Mouse (Mus musculus) kidney, adult 8-10 months (tissue): Measurements from ENCODE around the gene Cops7b.
A peak's percentile ranks its signal among the peaks of the same experiment; 100 is the strongest.
"Not testable (repeated sequence)": the region's sequence is repeated elsewhere in the genome, so short reads cannot be mapped to it uniquely, and the experiment has no call there.

Experiments
- DNase-seq, 2 experiments: peaks; one replicate each; pipeline ENCODE4 v3.0.0; 2022

Gene Cops7b

GRCm38 (mm10) chr1:86582451-86583096, at the start of gene Cops7b, which contains the start of gene Pde6d:
Gene Cops7b, plus strand, starts transcription at chr1:86582904.
Gene Pde6d, minus strand, starts transcription at chr1:86582629.
- DNase-seq = peak; percentile 95 to 97

GRCm38 (mm10) chr1:86533411-86534130, 49.1 kb upstream of the Cops7b start:
- no peak for DNase-seq

GRCm38 (mm10) chr1:86538383-86538782, 44.3 kb upstream of the Cops7b start:
- DNase-seq = no peak

- not testable (repeated sequence) for DNase-seq
Observed at GRCm38 (mm10) chr1:86539583-86539982, 43.1 kb upstream of the Cops7b start.

GRCm38 (mm10) chr1:86542584-86542983, 40.1 kb upstream of the Cops7b start:
- no peak for DNase-seq

- no peak for DNase-seq
Observed at GRCm38 (mm10) chr1:86546797-86547196, 35.9 kb upstream of the Cops7b start.

DNA sequence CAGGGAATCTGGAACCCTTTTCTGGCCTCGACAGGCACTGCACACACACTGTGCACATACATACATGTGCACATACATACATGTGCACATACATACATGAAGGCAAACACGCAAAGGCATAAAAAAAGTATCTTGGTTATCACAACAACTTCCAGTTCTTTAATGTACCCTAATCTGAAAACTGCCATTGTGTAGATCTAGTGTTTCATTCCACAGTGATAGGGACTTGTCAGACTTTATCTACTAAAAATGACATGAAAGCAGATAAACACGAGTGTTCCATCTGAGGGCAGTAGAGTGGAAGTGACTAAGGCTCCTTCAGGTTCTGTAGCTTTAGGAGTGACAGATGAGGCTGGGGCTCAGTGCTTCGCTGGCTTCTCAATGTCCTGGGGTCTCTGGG, 31.4 kb upstream of the Cops7b start:
- DNase-seq = no peak

DNA sequence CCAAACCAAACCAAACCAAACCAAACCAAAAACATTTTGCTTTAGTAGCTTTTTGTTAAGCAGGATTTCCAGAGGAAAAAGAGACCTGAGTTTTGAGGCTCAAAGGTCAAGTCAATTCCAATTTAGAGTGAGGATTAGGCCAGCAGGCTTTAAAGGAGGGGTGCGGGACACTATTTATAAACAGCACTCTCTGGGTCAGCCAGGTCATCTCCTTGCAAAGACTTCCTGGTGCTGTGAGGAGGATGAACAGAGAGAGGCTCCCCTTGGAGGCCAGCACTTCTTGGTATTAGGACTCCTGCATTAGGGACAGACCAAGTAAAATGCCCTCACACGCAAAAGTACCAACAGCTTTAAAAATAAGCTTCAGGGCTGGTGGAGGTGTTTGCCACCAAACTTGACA, 30.8 kb upstream of the Cops7b start:
- DNase-seq = no peak

DNA sequence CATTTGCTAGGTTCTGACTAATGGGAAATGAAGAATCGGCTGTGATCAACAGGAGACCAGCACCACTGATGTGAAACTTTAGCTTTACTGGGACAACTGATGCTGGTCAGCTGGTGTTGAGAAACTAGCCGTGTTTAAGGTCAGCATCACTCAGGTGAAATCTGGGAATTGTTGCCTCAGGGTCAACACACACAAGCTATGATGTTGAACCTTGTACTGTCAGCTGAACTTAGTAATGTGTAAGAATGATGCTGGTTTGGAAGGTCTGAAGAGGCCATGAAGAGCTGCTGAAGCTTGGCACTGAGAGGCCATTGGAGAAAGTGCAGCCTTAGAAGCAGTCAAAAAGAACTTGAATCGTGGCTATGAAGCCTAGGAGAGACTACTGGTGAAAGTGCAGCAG, 27.0 kb upstream of the Cops7b start:
- no peak for DNase-seq

GRCm38 (mm10) chr1:86557872-86558271, 24.8 kb upstream of the Cops7b start:
- no peak for DNase-seq

DNA sequence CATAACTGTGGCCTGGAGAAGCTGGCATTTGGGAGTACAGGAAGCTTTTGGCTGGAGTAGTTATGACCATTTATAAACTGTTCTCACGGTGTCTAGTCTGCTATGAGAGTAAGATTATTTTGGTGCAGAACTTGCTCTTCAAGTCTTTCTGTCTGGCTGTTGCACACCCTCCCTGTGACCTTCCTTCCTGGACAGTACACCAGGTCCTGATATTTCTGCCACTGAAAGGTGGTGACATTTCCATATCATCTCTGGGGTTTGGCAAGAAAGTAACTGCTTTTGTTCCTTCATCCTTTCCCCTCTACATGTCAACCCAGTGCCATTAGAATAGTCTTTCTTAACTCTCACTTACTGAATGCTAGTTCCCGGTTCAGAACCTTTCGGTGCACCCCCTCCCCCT, 23.5 kb upstream of the Cops7b start:
- DNase-seq = no peak

DNA sequence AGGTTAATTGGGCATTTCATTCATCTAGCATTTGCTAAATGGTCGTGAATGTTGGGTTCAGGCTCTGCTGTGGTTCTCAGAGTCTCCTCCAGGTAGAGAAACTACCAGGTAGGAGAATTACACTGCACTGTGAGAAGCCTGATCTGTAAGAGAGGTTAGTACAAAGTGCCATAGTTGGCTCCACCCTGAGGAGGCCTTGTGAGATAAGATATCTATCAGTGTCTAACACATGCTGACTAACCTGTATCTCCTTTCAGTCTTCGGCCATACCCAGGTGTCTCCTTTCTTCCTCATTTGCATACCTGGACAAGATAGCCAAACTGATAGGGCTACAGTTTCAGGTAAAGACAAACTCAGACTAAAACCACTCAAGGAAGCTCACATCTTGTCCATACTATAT, 20.0 kb upstream of the Cops7b start:
- no peak for DNase-seq

DNA sequence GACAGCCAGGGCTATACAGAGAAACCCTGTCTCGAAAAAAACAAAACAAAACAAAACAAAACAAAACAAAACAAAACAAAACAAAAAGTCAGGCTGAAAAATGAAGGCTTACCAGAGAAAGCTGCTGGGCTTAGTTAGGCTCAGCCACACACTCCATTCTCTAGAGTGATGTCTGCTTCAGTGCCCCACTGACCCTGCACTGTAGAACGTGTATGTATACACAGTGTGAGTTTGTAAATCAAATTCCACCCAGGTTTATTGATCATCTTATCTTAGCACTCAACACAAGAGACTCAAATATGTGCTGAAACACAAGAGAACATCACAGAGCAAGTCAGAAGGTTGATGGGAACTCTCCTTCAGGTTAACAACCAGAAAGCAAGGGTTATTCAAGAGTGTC, 14.3 kb upstream of the Cops7b start:
- no peak for DNase-seq

- DNase-seq = no peak
Observed at GRCm38 (mm10) chr1:86569292-86569860, 13.3 kb upstream of the Cops7b start.

DNA sequence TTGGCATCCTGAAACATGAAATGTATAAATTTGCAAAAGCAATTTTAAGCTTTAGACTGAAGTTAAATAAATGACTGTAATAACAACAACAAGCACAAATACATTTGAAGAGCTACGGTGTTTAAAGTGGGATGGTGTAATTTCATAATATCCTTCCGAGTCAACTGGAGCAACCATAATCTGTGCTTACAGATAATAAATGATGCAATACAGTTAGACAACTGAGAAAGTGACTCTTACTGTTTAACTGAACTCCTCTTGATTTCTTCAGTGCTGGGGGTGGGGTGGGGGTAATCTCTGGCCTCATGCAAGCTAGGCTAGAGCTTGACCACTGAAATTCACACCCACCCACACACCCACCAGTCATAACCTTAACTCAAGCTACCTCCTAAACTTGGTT, 11.3 kb upstream of the Cops7b start:
- no peak for DNase-seq

GRCm38 (mm10) chr1:86571941-86572340, 10.8 kb upstream of the Cops7b start:
- DNase-seq = no peak

- no peak for DNase-seq
Observed at GRCm38 (mm10) chr1:86580426-86580825, 2.3 kb upstream of the Cops7b start.

DNA sequence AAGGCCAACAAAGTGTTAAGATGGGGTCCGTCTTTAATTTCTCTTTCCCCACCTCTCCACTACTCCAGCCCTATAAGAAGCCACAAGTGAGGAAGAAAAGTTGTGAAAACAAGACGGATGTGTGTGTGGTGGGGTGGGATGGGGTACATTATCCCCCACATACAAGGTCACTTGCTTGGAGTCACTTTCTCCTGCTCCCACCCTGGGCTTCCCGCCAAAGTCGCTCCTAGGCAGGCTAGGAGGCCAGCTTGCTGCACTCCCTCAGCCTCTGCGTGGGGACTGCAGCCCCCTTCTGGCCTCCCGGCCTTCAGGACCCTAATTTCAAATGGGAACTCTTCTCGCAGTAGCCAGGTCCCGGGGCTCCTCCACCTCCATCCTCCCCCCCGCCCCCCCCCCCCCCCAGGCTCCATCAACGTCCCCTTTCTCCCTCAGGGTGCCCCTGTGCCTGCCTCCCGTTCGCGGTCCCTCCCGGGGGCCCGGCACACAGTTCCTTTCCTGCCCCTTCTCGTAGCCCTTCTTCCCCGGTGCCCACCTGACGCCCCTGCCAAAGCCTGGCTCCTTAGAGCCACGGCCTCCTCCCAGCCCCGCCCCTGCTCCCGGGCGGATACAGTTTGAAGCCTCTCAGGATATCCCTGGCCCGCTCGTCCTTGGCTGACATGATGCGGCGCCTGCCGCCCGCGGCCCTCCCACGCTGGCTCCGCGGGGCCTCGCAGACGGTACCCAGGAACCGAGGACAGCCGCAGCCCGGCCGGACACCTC, 833 bp upstream of the Cops7b start:
- peak in 1 of 2 experiments; percentile 13 for DNase-seq

- DNase-seq = no peak
Observed at GRCm38 (mm10) chr1:86583709-86584108, 1.0 kb downstream of the Cops7b start.

DNA sequence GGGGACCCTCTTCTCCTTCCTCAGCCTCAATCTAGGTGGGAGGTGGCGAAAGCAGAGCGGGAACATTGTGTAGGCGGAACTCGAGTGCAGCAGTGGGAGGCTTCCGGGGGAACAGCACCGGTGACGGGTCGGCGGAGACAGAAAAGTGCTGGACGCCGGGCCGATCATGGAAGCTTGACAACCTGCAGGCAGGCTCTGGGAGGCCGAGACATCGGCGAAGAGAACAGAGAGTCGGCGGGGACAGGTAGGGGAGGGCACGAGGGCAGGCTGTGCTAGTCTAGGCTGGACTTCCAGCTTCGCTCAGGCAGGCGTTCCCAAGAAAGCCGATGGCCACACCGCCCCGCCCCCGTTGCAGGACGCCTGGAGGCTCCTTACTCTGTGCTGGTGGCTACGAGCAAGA, 4.3 kb downstream of the Cops7b start:
- peak; percentile 61 to 71 for DNase-seq

GRCm38 (mm10) chr1:86594539-86594938, 11.8 kb downstream of the Cops7b start:
- no peak for DNase-seq

- no peak for DNase-seq
Observed at GRCm38 (mm10) chr1:86595315-86595714, 12.6 kb downstream of the Cops7b start.

- DNase-seq = no peak
Observed at GRCm38 (mm10) chr1:86596512-86596911, 13.8 kb downstream of the Cops7b start.
